Mouse (Mus musculus) embryonic fibroblast, embryonic 13.5 days (primary cell): Measurements from ENCODE around the gene Ubqlnl.

Experiments used
- CTCF ChIP-seq: IDR thresholded peaks from 2 replicates; pipeline ENCODE4 v1.5.1; 2011; ENCODE audit warnings: mild to moderate bottlenecking, control low read depth, low read length, moderate library complexity, borderline replicate concordance; ENCODE audit not compliant: insufficient read depth
- POLR2A ChIP-seq: IDR thresholded peaks from 2 replicates; pipeline ENCODE4 v1.6.1; 2011; ENCODE audit warnings: low read depth, mild to moderate bottlenecking, control low read depth, low read length, moderate library complexity

GRCm38 (mm10) chr7:104150456-104150855 lies at the start of gene Ubqlnl:
- TF ChIP-seq CTCF (no peak), POLR2A (no peak)
